Mouse (Mus musculus) CH12.LX (cell line): Measurements from ENCODE around the gene Adamts14. TPM values are rescaled to one million over a fixed set of nuclear protein-coding genes. Genes with fewer than 3 reads are reported as not detected.

ENCODE experiments used
- DNase-seq: peaks from one replicate; pipeline ENCODE4 v3.0.0-alpha.2; 2013; ENCODE audit errors: extremely low read depth
- H3K27ac ChIP-seq: 2 replicates; pipeline ENCODE4 v1.5.1; 2012; ENCODE audit warnings: low read depth, mild to moderate bottlenecking, control low read depth, moderate library complexity; ENCODE audit not compliant: insufficient read depth
- H3K27me3 ChIP-seq: replicated peaks from 2 replicates; pipeline ENCODE3; 2012; ENCODE audit warnings: inconsistent platforms
- H3K36me3 ChIP-seq, 2 experiments: replicated peaks in 1 of 2; 2 replicates each; pipeline versions ENCODE3 to v1.6.1; 2012; ENCODE audit warnings: inconsistent platforms in 1 of 2, low read length in 1 of 2, mild to moderate bottlenecking in 1 of 2, mixed read lengths in 1 of 2, moderate library complexity in 1 of 2; ENCODE audit not compliant: control insufficient read depth in 1 of 2, insufficient read depth in 1 of 2
- H3K4me1 ChIP-seq, 2 experiments: 2 replicates each; pipeline ENCODE4 v1.6.1; 2012; ENCODE audit warnings: inconsistent platforms in 1 of 2, moderate library complexity in 1 of 2; ENCODE audit not compliant: insufficient read depth in 2 of 2, control insufficient read depth in 1 of 2
- H3K4me2 ChIP-seq: 2 replicates; pipeline ENCODE4 v1.6.1; 2012; ENCODE audit warnings: low read depth, mild to moderate bottlenecking, control low read depth; ENCODE audit not compliant: poor library complexity, insufficient read depth, severe bottlenecking
- H3K4me3 ChIP-seq, 3 experiments: fragments of 150-350 bp in 1 of 3; sonication (generic) in 1 of 3; replicated peaks in 1 of 3; 2 replicates each; pipeline versions ENCODE3 to v1.5.1; 2011 to 2012; ENCODE audit warnings: low read depth in 2 of 3, low read length in 2 of 3, mild to moderate bottlenecking in 2 of 3, moderate library complexity in 2 of 3, control low read depth in 1 of 3, improper control_type of control experiment in 1 of 3, inconsistent platforms in 1 of 3, mixed read lengths in 1 of 3; ENCODE audit not compliant: poor library complexity in 1 of 3
- H3K79me2 ChIP-seq: replicated peaks from 2 replicates; pipeline ENCODE4 v1.6.1; 2012; ENCODE audit warnings: mild to moderate bottlenecking, moderate library complexity; ENCODE audit not compliant: control insufficient read depth, poor library complexity, insufficient read depth, severe bottlenecking; ENCODE audit errors: extremely low read depth
- H3K9ac ChIP-seq: 2 replicates; pipeline ENCODE4 v1.6.1; 2012; ENCODE audit warnings: low read depth, mild to moderate bottlenecking, control low read depth, moderate library complexity; ENCODE audit not compliant: insufficient read depth
- H3K9me3 ChIP-seq: replicated peaks from 2 replicates; pipeline ENCODE3; 2012; ENCODE audit warnings: low read length, inconsistent platforms, mixed read lengths
- CHD1 ChIP-seq: IDR thresholded peaks from 2 replicates; pipeline ENCODE4 v1.6.1; 2012; ENCODE audit warnings: low read depth, low read length, improper control_type of control experiment, inconsistent platforms
- ELF1 ChIP-seq: IDR thresholded peaks from 2 replicates; pipeline ENCODE4 v1.6.1; 2014; ENCODE audit warnings: low read depth, mild to moderate bottlenecking, inconsistent platforms, low read length, improper control_type of control experiment
- IRF4 ChIP-seq: IDR thresholded peaks from 2 replicates; pipeline ENCODE4 v1.6.1; 2014; ENCODE audit warnings: low read depth, mild to moderate bottlenecking, inconsistent platforms, low read length, improper control_type of control experiment
- MAX ChIP-seq: IDR thresholded peaks from 2 replicates; pipeline ENCODE4 v1.6.1; 2011; ENCODE audit warnings: low read length, improper control_type of control experiment
- MAZ ChIP-seq: IDR thresholded peaks from 2 replicates; pipeline ENCODE4 v1.6.1; 2012; ENCODE audit warnings: low read depth, mild to moderate bottlenecking, inconsistent platforms, low read length, improper control_type of control experiment, moderate library complexity
- NRF1 ChIP-seq: IDR thresholded peaks from 2 replicates; pipeline ENCODE4 v1.6.1; 2014; ENCODE audit warnings: low read depth, mild to moderate bottlenecking, inconsistent platforms, low read length, improper control_type of control experiment, moderate library complexity
- POLR2A ChIP-seq: IDR thresholded peaks from 2 replicates; pipeline ENCODE4 v1.6.1; 2011; ENCODE audit warnings: low read depth, mild to moderate bottlenecking, improper control_type of control experiment, low read length
- RAD21 ChIP-seq: IDR thresholded peaks from 2 replicates; pipeline ENCODE4 v1.6.1; 2011; ENCODE audit warnings: low read depth, mild to moderate bottlenecking, low read length, improper control_type of control experiment, moderate library complexity
- SMC3 ChIP-seq: IDR thresholded peaks from 2 replicates; pipeline ENCODE4 v1.6.1; 2011; ENCODE audit warnings: low read depth, low read length, improper control_type of control experiment
- TCF12 ChIP-seq: IDR thresholded peaks from 2 replicates; pipeline ENCODE4 v1.6.1; 2014; ENCODE audit warnings: low read depth, mild to moderate bottlenecking, inconsistent platforms, low read length, improper control_type of control experiment
- UBTF ChIP-seq: IDR thresholded peaks from 2 replicates; pipeline ENCODE4 v1.6.1; 2012; ENCODE audit warnings: low read depth, mild to moderate bottlenecking, inconsistent platforms, low read length, improper control_type of control experiment, moderate library complexity
- USF2 ChIP-seq: conservative IDR thresholded peaks from 2 replicates; pipeline ENCODE4 v1.6.1; 2011; ENCODE audit warnings: low read depth, low read length, improper control_type of control experiment
- ZKSCAN1 ChIP-seq: IDR thresholded peaks from 2 replicates; pipeline ENCODE4 v1.6.1; 2012; ENCODE audit warnings: low read depth, inconsistent platforms, low read length, improper control_type of control experiment, borderline replicate concordance
- ZMIZ1 ChIP-seq: IDR thresholded peaks from 2 replicates; pipeline ENCODE4 v1.6.1; 2012; ENCODE audit warnings: low read depth, mild to moderate bottlenecking, inconsistent platforms, low read length, improper control_type of control experiment
- ZNF384 ChIP-seq: IDR thresholded peaks from 2 replicates; pipeline ENCODE4 v1.6.1; 2012; ENCODE audit warnings: low read depth, low read length, improper control_type of control experiment, inconsistent platforms
- dilution Hi-C: fragments of 300-500 bp; cut with MboI; formaldehyde crosslinking; loops from 2 replicates; pipeline ENCODE4 v1.14.3; 2020; ENCODE audit warnings: low sequenced_read_pairs; ENCODE audit not compliant: extremely low pct_unique_long_range_greater_than_20kb, extremely low pct_ligation_motif_present
- in situ Hi-C: fragments of 300-500 bp; cut with MboI; formaldehyde crosslinking; loops from 3 replicates; pipeline ENCODE4 v1.14.3; 2019; ENCODE audit warnings: low sequenced_read_pairs, low pct_ligation_motif_present, low pct_unique_long_range_greater_than_20kb, mixed read lengths
- polyA plus RNA-seq: library from polyadenylated mRNA; unstranded; fragments of >175 nt; gene quantifications from 2 replicates; pipeline ENCODE4 v1.2.1, GENCODE M21; 2012; ENCODE audit warnings: low read depth; ENCODE audit not compliant: insufficient read length
- total RNA-seq, 2 experiments: library from RNA; depleted of rRNA; stranded (reverse); fragments of 300-350 nt in 1 of 2; fragments of >200 nt in 1 of 2; gene quantifications; 2 replicates each; pipeline ENCODE4 v1.2.3; 2012 to 2014

Gene Adamts14
- total and polyA plus RNA-seq, 3 experiments = 1.2 to 2.7 (median 2.5) TPM

GRCm38 (mm10) chr10:61162366-61162765 is 110.9 kb downstream of the Adamts14 start:
- Histone ChIP-seq H3K79me2 (no peaks in the 10 kb centered on the region), H3K27me3 (no peaks in the 10 kb centered on the region), H3K9me3 (no peaks in the 10 kb centered on the region), H3K4me1 (peaks cover 31 to 44% of the 10 kb centered on the region in 2 experiments), H3K4me3 (no peak overlapping the region), H3K9ac (no peak overlapping the region), H3K4me2 (no peak overlapping the region), H3K36me3 (no peaks in the 10 kb centered on the region), H3K27ac (no peak overlapping the region)
- in situ Hi-C loops (no loop called here), dilution Hi-C loops (no loop called here)
- no peak for TF ChIP-seq TCF12
- TF ChIP-seq IRF4 = peak; percentile 19; the same call in 1 of the 2 replicates
- DNase-seq = no peak

GRCm38 (mm10) chr10:61160671-61161070 is 112.6 kb downstream of the Adamts14 start:
- Histone ChIP-seq H3K79me2 (no peaks in the 10 kb centered on the region), H3K27ac (no peak overlapping the region), H3K27me3 (no peaks in the 10 kb centered on the region), H3K4me3 (no peak overlapping the region), H3K4me2 (no peak overlapping the region), H3K36me3 (no peaks in the 10 kb centered on the region), H3K4me1 (peaks cover 20 to 32% of the 10 kb centered on the region in 2 experiments), H3K9me3 (no peaks in the 10 kb centered on the region), H3K9ac (no peak overlapping the region)
- DNase-seq = no peak
- in situ Hi-C loops = no loop called here
- TF ChIP-seq RAD21 = no peak
- no peak for TF ChIP-seq MAX
- TF ChIP-seq MAZ = no peak
- no peak for TF ChIP-seq SMC3
- no peak for TF ChIP-seq POLR2A
- TF ChIP-seq ELF1 = no peak
- TF ChIP-seq NRF1 = no peak
- no peak for TF ChIP-seq ZNF384
- TF ChIP-seq ZMIZ1 = no peak
- TF ChIP-seq TCF12 = no peak
- TF ChIP-seq UBTF = no peak
- no peak for TF ChIP-seq USF2
- dilution Hi-C loops = no loop called here

GRCm38 (mm10) chr10:61160089-61160488 is 113.1 kb downstream of the Adamts14 start:
- H3K27me3 ChIP-seq = no peaks in the 10 kb centered on the region
- TF ChIP-seq CHD1 (no peak), POLR2A (no peak), ZKSCAN1 (no peak), SMC3 (no peak)
- TF ChIP-seq, all 38 proteins: peak for 0
- Histone ChIP-seq H3K79me2 (no peaks in the 10 kb centered on the region), H3K4me3 (no peak overlapping the region), H3K9me3 (no peaks in the 10 kb centered on the region), H3K4me2 (no peak overlapping the region), H3K36me3 (no peaks in the 10 kb centered on the region), H3K4me1 (peaks cover 20 to 27% of the 10 kb centered on the region in 2 experiments), H3K9ac (no peak overlapping the region), H3K27ac (no peak overlapping the region)
- DNase-seq = no peak
- dilution Hi-C loops (no loop called here), in situ Hi-C loops (no loop called here)
